Mouse (Mus musculus): ENCODE data around the gene L2hgdh. TPM values are rescaled to one million over a fixed set of nuclear protein-coding genes. Genes with fewer than 3 reads are reported as not detected.

L2hgdh gene
- polyA plus RNA-seq, 1 experiment from 2014 or later = 19.6 TPM

- Histone ChIP-seq H3K4me2 (ENCODE audit: low read depth, severe bottlenecking) (no peak overlapping the region), H3K4me3 (ENCODE audit: low read depth, low read length) (no peak overlapping the region), H3K9me3 (ENCODE audit: control insufficient read depth, low read length) (no peaks in the 10 kb centered on the region), H3K27ac (replicated peaks; ENCODE audit: low read depth, low read length) (no peak overlapping the region), H3K36me3 (ENCODE audit: control insufficient read depth, insufficient read depth, low read length) (no peaks in the 10 kb centered on the region), H3K27me3 (ENCODE audit: control insufficient read depth, insufficient read depth, low read length) (no peaks in the 10 kb centered on the region), H3K4me1 (ENCODE audit: control insufficient read depth, insufficient read depth, low read length) (peaks cover 4% of the 10 kb centered on the region; the same call in 1 of the 2 replicates), H3K9ac (ENCODE audit: low read length) (no peak overlapping the region)
- 66% methylated on average over 10 of the region's 10 CpGs for WGBS
- ATAC-seq (ENCODE audit: insufficient number of reproducible peaks, low FRiP score, low TSS enrichment, low read depth) = no peak
- DNase-seq (ENCODE audit: low spot score) = no peak
Measured at GRCm38 (mm10) chr12:69683537-69683936, 41.1 kb downstream of the L2hgdh start.

- 48% methylated on average over 14 of the region's 14 CpGs for WGBS
- no peaks in the 10 kb centered on the region for H3K27me3 ChIP-seq (ENCODE audit: control insufficient read depth, insufficient read depth, low read length)
- H3K4me1 ChIP-seq (ENCODE audit: control insufficient read depth, insufficient read depth, low read length) = peaks cover 4% of the 10 kb centered on the region; the same call in 1 of the 2 replicates
- no peak for DNase-seq (ENCODE audit: low spot score)
- H3K4me3 ChIP-seq (ENCODE audit: low read depth, low read length) = no peak overlapping the region
- H3K9me3 ChIP-seq (ENCODE audit: control insufficient read depth, low read length) = no peaks in the 10 kb centered on the region
- peak overlapping the region; percentile 82; the same call in 1 of the 2 replicates for H3K4me2 ChIP-seq (ENCODE audit: low read depth, severe bottlenecking)
- ATAC-seq (ENCODE audit: insufficient number of reproducible peaks, low FRiP score, low TSS enrichment, low read depth) = no peak
- no peak overlapping the region for H3K9ac ChIP-seq (ENCODE audit: low read length)
- H3K36me3 ChIP-seq (ENCODE audit: control insufficient read depth, insufficient read depth, low read length) = no peaks in the 10 kb centered on the region
- H3K27ac ChIP-seq (replicated peaks; ENCODE audit: low read depth, low read length) = no peak overlapping the region
Measured at GRCm38 (mm10) chr12:69682788-69683419, 41.8 kb downstream of the L2hgdh start.

DNA sequence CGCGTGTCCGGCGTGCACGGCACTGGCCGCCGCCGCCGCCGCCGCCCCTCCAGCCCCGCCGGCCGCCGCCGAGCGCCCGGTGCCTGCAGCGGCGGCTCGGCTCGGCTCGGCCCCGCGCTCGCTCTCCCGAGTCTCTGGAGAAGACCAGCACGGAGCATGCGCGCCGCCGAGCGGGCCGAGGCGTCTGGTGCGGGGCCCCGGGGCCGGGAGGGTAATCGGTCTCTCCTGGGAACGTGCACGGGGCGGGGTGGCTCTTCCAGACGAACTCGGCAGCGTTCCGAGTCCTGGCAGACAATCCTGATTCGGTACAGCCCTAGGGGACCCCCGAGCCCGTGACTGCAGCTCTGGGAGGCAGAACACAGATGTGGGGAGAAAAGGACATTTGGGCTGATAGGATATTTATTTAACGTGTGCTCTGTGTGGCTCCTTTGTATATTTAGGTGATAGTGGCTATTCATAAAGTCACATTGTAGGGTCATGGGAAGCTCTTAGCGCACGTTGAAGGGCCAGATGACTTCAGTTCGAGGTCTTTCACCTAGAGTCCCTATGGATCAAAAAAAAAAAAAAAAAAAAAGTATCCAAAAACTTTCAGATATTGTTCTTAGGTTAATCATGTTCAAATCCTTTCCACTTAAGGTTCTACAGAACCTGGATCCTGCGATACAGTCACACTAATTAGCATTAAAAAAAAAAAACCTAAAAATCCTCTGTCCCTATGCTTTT is 42.4 kb downstream of the L2hgdh start:
- Histone ChIP-seq H3K4me2 (ENCODE audit: low read depth, severe bottlenecking) (peak overlapping the region; percentile 82), H3K4me1 (ENCODE audit: control insufficient read depth, insufficient read depth, low read length) (peaks cover 4% of the 10 kb centered on the region; the same call in 1 of the 2 replicates), H3K4me3 (ENCODE audit: low read depth, low read length) (peak overlapping the region; percentile 89), H3K36me3 (ENCODE audit: control insufficient read depth, insufficient read depth, low read length) (no peaks in the 10 kb centered on the region), H3K9me3 (ENCODE audit: control insufficient read depth, low read length) (no peaks in the 10 kb centered on the region), H3K9ac (ENCODE audit: low read length) (peak overlapping the region; percentile 97), H3K27ac (replicated peaks; ENCODE audit: low read depth, low read length) (peak overlapping the region; percentile 97), H3K27me3 (ENCODE audit: control insufficient read depth, insufficient read depth, low read length) (no peaks in the 10 kb centered on the region)
- DNase-seq (ENCODE audit: low spot score) (peak; percentile 88), ATAC-seq (ENCODE audit: insufficient number of reproducible peaks, low FRiP score, low TSS enrichment, low read depth) (peak; percentile 81)
- WGBS = under 1% methylated on average over 37 of the region's 54 CpGs

- Histone ChIP-seq H3K9ac (ENCODE audit: low read length) (peak within 1 kb of the TSS; percentile 97), H3K4me3 (ENCODE audit: low read depth, low read length) (peak within 1 kb of the TSS; percentile 89), H3K36me3 (ENCODE audit: control insufficient read depth, insufficient read depth, low read length) (no peaks in the 10 kb centered on the region), H3K4me1 (ENCODE audit: control insufficient read depth, insufficient read depth, low read length) (peaks cover 4% of the 10 kb centered on the region; the same call in 1 of the 2 replicates), H3K27me3 (ENCODE audit: control insufficient read depth, insufficient read depth, low read length) (no peaks in the 10 kb centered on the region), H3K9me3 (ENCODE audit: control insufficient read depth, low read length) (no peaks in the 10 kb centered on the region), H3K4me2 (ENCODE audit: low read depth, severe bottlenecking) (peak within 1 kb of the TSS; percentile 82), H3K27ac (replicated peaks; ENCODE audit: low read depth, low read length) (peak within 1 kb of the TSS; percentile 97)
- no peak for DNase-seq (ENCODE audit: low spot score)
- under 1% methylated on average over 25 of the region's 85 CpGs for WGBS
- ATAC-seq (ENCODE audit: insufficient number of reproducible peaks, low FRiP score, low TSS enrichment, low read depth) = peak; percentile 81
Measured at GRCm38 (mm10) chr12:69681566-69682061, 43.1 kb downstream of the L2hgdh start, which contains the start of gene Sos2. Sos2 (minus strand) TSS chr12:69681852.

DNA sequence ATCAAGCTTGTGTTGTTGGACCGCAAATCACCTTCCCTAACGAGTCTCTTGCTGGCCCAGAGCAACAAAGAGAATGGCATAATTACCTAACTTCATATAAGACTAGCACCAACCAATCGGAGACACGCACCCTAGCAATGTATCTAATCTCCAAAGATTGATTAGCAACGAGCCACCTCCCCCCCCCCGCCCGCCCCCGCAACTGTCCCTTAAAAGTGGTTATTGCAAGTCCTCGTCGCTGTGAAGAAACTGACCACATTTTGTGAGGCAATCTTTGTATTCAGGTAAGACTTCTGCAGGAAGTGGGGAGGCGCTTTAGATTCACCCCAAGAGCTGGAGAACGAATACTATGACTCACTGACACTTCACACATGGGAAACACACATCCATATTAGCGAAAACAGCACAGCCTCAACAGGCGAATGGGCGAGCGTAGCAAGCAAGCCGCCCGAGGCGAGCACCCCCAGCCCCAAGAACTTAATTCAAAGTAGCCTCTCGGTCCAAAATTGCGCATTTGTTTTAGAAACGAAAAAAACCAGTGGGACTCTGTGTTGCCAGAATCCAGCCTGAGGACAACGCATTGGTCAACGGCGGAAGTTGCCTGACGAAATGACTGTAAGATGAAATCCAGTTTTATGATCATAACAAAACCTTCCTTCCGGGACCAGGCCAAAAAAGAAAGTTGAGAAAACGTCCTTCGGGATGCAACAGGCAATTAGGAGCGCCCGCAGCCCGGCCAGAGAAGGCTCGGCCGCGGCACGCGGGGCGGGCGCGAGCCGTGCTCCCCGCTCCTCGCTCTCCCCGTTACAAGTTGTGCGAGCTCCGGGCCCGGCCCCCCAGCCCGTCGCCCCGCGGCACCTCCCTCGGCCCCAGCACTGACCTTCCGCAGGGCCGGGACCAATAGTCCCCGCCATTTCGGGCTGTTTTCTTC is 43.8 kb downstream of the L2hgdh start:
- ATAC-seq (ENCODE audit: insufficient number of reproducible peaks, low FRiP score, low TSS enrichment, low read depth) = peak; percentile 59
- peak; percentile 71 for DNase-seq (ENCODE audit: low spot score)
- Histone ChIP-seq H3K36me3 (ENCODE audit: control insufficient read depth, insufficient read depth, low read length) (no peaks in the 10 kb centered on the region), H3K27ac (replicated peaks; ENCODE audit: low read depth, low read length) (peak overlapping the region; percentile 97), H3K9me3 (ENCODE audit: control insufficient read depth, low read length) (no peaks in the 10 kb centered on the region), H3K27me3 (ENCODE audit: control insufficient read depth, insufficient read depth, low read length) (no peaks in the 10 kb centered on the region), H3K4me1 (ENCODE audit: control insufficient read depth, insufficient read depth, low read length) (peaks cover 4% of the 10 kb centered on the region; the same call in 1 of the 2 replicates), H3K9ac (ENCODE audit: low read length) (peak overlapping the region; percentile 97), H3K4me2 (ENCODE audit: low read depth, severe bottlenecking) (peak overlapping the region; percentile 82), H3K4me3 (ENCODE audit: low read depth, low read length) (peak overlapping the region; percentile 89)
- WGBS = under 1% methylated on average over 56 of the region's 56 CpGs

GRCm38 (mm10) chr12:69676157-69676556 is 48.5 kb downstream of the L2hgdh start:
- H3K27ac ChIP-seq (replicated peaks; ENCODE audit: low read depth, low read length) = no peak overlapping the region
- H3K9me3 ChIP-seq (ENCODE audit: control insufficient read depth, low read length) = no peaks in the 10 kb centered on the region
- H3K9ac ChIP-seq (ENCODE audit: low read length) = no peak overlapping the region
- H3K4me3 ChIP-seq (ENCODE audit: low read depth, low read length) = no peak overlapping the region
- H3K36me3 ChIP-seq (ENCODE audit: control insufficient read depth, insufficient read depth, low read length) = no peaks in the 10 kb centered on the region
- WGBS = 89% methylated on average over 4 of the region's 4 CpGs
- no peaks in the 10 kb centered on the region for H3K27me3 ChIP-seq (ENCODE audit: control insufficient read depth, insufficient read depth, low read length)
- H3K4me2 ChIP-seq (ENCODE audit: low read depth, severe bottlenecking) = no peak overlapping the region
- DNase-seq (ENCODE audit: low spot score) = no peak
- H3K4me1 ChIP-seq (ENCODE audit: control insufficient read depth, insufficient read depth, low read length) = peaks cover 4% of the 10 kb centered on the region; the same call in 1 of the 2 replicates
- ATAC-seq (ENCODE audit: insufficient number of reproducible peaks, low FRiP score, low TSS enrichment, low read depth) = no peak

GRCm38 (mm10) chr12:69674576-69675537 is 49.8 kb downstream of the L2hgdh start:
- WGBS = 86% methylated on average over 10 of the region's 10 CpGs
- no peak for ATAC-seq (ENCODE audit: insufficient number of reproducible peaks, low FRiP score, low TSS enrichment, low read depth)
- H3K27ac ChIP-seq (replicated peaks; ENCODE audit: low read depth, low read length) = no peak overlapping the region
- no peak for DNase-seq (ENCODE audit: low spot score)
- H3K36me3 ChIP-seq (ENCODE audit: control insufficient read depth, insufficient read depth, low read length) = no peaks in the 10 kb centered on the region
- no peaks in the 10 kb centered on the region for H3K9me3 ChIP-seq (ENCODE audit: control insufficient read depth, low read length)
- no peak overlapping the region for H3K4me3 ChIP-seq (ENCODE audit: low read depth, low read length)
- no peaks in the 10 kb centered on the region for H3K27me3 ChIP-seq (ENCODE audit: control insufficient read depth, insufficient read depth, low read length)
- no peak overlapping the region for H3K4me2 ChIP-seq (ENCODE audit: low read depth, severe bottlenecking)
- no peak overlapping the region for H3K9ac ChIP-seq (ENCODE audit: low read length)
- H3K4me1 ChIP-seq (ENCODE audit: control insufficient read depth, insufficient read depth, low read length) = no peaks in the 10 kb centered on the region
